Mouse (Mus musculus) forebrain, embryonic 16.5 days (tissue): ENCODE measurements around the gene Mafk. TPM values are rescaled to one million over a fixed set of nuclear protein-coding genes. Genes with fewer than 3 reads are reported as not detected.

Source experiments
- ATAC-seq: fragments of 200-750 bp; cut with Nextera tagmentation; 2 replicates; pipeline ENCODE4 v1.8.0; 2017; ENCODE audit warnings: mild to moderate bottlenecking, moderate library complexity
- H3K27ac ChIP-seq: fragments of 300-500 bp; sonication (generic); 2 replicates; pipeline ENCODE4 v1.5.1; 2014; ENCODE audit warnings: low read length, control low read depth
- H3K27me3 ChIP-seq: fragments of 300-500 bp; sonication (generic); replicated peaks from 2 replicates; pipeline ENCODE4 v1.6.1; 2014; ENCODE audit warnings: low read length; ENCODE audit not compliant: control insufficient read depth, insufficient read depth
- H3K36me3 ChIP-seq: fragments of 300-500 bp; sonication (generic); 2 replicates; pipeline ENCODE4 v1.6.1; 2014; ENCODE audit not compliant: control insufficient read depth, insufficient read depth
- H3K4me1 ChIP-seq: fragments of 300-500 bp; sonication (generic); replicated peaks from 2 replicates; pipeline ENCODE4 v1.6.1; 2014; ENCODE audit warnings: low read length; ENCODE audit not compliant: control insufficient read depth, insufficient read depth
- H3K4me2 ChIP-seq: fragments of 300-500 bp; sonication (generic); 2 replicates; pipeline ENCODE4 v1.6.1; 2014; ENCODE audit warnings: mild to moderate bottlenecking, low read length, control low read depth
- H3K4me3 ChIP-seq: fragments of 300-500 bp; sonication (generic); replicated peaks from 2 replicates; pipeline ENCODE4 v1.5.1; 2014; ENCODE audit warnings: mild to moderate bottlenecking, low read length, control low read depth
- H3K9ac ChIP-seq: fragments of 300-500 bp; sonication (generic); replicated peaks from 2 replicates; pipeline ENCODE4 v1.6.1; 2014; ENCODE audit warnings: low read depth, low read length, control low read depth
- H3K9me3 ChIP-seq: fragments of 300-500 bp; sonication (generic); 2 replicates; pipeline ENCODE4 v1.6.1; 2016; ENCODE audit warnings: low read length; ENCODE audit not compliant: control insufficient read depth
- WGBS: fragments of 180-500 bp; shearing (Covaris S2); extraction: QIAGEN DNeasy Blood & Tissue Kit; methylation state at CpG from one replicate; pipeline ENCODE4 v1.1.7; 2014; 5-methylcytosine and 5-hydroxymethylcytosine counted together
- polyA plus RNA-seq: library from polyadenylated mRNA; unstranded; fragments of >200 nt; fragmentation: Nextera tagmentation; extraction: Ambion mirVana; gene quantifications from 2 replicates; pipeline ENCODE4 v1.2.1, GENCODE M21; 2015

Gene Mafk
- polyA plus RNA-seq, 1 experiment from 2014 or later = 23.1 TPM

DNA sequence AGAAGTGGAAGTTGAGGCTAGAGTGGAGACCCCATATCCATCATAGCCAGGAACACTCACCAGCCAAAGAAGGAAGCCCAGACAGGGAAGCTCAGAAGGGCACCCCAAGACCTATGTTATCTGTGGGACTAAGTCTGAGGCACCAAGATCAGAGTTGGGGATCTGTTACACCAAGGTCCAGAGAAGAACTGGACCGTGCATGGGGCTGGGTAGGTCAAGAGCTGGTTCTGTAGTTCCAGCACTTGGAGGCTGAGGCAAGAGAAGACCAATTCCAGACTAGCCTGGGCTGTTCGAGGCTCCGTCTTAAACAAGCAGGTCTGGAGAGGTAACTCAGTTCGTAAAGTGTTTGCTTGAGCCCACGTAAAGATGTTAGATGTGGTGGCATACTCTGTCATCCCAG, 2.8 kb downstream of the Mafk start:
- WGBS = 88% methylated on average over 5 of the region's 5 CpGs
- Histone ChIP-seq H3K36me3 (no peaks in the 10 kb centered on the region), H3K4me3 (no peak overlapping the region), H3K27me3 (no peaks in the 10 kb centered on the region), H3K9ac (no peak overlapping the region), H3K27ac (no peak overlapping the region), H3K4me1 (peaks cover 54% of the 10 kb centered on the region), H3K4me2 (no peak overlapping the region), H3K9me3 (no peaks in the 10 kb centered on the region)
- ATAC-seq = no peak

DNA sequence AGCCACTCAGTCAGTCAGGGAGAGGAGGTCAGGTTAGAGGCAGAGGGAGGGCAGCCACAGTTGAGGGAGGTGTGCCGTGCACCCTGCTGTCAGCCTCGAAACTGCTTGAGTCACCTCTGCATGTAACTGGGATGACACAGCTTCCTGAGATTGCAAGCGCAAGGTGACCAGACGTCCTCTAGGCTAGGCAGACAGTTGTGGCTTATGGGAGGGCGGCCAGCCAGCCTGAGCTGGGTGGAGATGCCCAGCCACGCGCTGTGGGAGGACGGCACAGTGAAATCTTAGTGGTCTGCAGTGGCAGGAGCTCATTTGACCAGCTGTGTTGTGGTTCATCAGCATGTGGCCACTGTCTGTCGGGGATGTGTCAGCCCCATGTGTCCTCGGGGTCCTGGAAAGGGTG, 3.6 kb downstream of the Mafk start:
- 69% methylated on average over 10 of the region's 10 CpGs for WGBS
- ATAC-seq = no peak
- Histone ChIP-seq H3K27ac (no peak overlapping the region), H3K27me3 (no peaks in the 10 kb centered on the region), H3K36me3 (no peaks in the 10 kb centered on the region), H3K4me3 (no peak overlapping the region), H3K9ac (no peak overlapping the region), H3K9me3 (no peaks in the 10 kb centered on the region), H3K4me2 (no peak overlapping the region), H3K4me1 (peaks cover 56% of the 10 kb centered on the region)

DNA sequence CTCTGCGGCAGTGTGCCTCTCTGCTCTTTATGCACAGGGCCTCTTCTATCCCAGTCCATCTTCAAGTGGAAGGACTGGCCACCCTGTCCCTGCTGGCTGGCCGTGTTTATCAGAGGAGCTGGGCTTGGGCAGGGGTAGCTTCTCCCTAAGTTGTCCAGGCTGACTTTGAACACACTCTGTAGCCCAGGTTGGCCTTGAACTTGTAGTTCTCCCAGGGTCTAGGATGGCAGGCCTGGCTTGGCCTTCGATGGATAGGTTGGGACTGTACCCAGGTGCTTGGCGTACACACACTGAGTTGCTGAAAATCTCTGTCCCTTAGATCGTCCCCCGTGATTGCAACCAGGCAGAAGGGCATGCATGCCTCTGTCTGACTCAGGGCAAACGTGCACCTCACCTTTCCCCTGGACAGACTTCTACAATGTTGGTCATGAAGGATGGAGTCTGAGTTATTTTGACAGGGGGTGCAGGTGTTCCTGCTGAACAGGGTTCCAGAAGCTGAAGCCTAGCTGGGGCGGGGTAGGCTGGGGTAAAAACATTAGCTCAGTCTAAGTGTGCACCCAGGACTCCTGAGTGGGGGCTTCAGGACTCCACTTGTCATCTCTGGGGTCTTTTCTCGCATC, 4.8 kb downstream of the Mafk start:
- Histone ChIP-seq H3K4me1 (peaks cover 52% of the 10 kb centered on the region), H3K4me2 (no peak overlapping the region), H3K27me3 (no peaks in the 10 kb centered on the region), H3K4me3 (no peak overlapping the region), H3K27ac (no peak overlapping the region), H3K36me3 (peaks cover 3% of the 10 kb centered on the region; the same call in 1 of the 2 replicates), H3K9ac (no peak overlapping the region), H3K9me3 (no peaks in the 10 kb centered on the region)
- ATAC-seq = no peak
- WGBS = 74% methylated on average over 9 of the region's 9 CpGs

DNA sequence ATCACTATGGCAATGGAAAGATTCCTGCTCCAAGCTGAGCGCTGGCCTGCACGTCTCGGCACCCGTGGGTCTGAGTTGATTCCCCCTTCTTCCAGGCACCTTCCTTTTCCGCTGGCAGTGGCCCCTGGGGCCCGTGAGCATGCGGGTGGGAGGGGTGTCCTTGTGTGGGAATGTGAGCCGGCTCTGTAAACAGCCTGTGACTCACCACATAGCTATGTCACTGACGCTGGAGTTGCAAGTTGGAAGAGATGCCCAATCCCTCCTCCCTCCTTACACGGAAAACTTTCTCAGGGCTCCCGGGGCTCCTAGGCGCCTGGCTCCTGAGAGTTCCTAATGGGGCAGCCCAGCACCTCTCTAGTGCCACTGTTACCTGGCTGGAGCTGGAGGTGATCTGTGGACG, 5.6 kb downstream of the Mafk start:
- Histone ChIP-seq H3K4me1 (peaks cover 48% of the 10 kb centered on the region), H3K27me3 (no peaks in the 10 kb centered on the region), H3K36me3 (peaks cover 3% of the 10 kb centered on the region; the same call in 1 of the 2 replicates), H3K4me3 (no peak overlapping the region), H3K4me2 (peak overlapping the region; percentile 79), H3K9ac (no peak overlapping the region; the same call in 1 of the 2 replicates), H3K9me3 (no peaks in the 10 kb centered on the region), H3K27ac (peak overlapping the region; percentile 93)
- WGBS = 10% methylated on average over 13 of the region's 13 CpGs
- ATAC-seq = peak; percentile 26

DNA sequence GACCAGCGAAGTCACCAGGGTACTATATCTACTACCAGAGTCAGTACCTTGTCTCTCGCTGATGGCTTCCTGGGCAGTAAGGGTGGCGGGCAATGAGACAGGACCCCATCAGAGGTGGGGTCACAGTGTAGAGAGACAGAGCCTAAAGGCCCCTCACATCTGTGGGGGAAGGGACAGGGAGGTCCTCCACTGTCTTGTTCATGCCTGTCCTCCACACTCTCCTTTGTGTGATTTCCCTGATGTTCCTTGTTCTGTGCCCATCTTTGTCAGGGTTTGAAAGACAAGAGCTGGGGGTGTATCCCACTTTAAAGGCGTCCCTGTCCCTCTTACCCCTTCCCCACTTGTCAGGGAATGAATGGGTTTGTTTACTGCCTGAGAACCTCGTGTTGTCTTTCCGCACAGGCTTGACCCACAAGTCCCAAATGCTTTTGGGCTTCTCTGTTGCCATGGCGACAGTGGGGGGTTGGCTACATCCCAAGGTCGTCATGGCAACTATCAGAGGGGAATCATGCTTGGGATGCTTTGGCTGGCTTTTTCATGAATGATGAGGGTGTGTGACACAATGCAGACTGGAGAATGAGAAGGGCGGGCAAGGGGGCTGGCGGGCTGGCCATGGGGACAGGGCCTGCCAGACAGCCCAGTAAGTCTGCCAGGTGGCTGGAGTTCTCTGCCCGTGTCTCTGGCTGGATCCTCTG, 6.3 kb downstream of the Mafk start:
- H3K4me1 ChIP-seq = peaks cover 40% of the 10 kb centered on the region
- ATAC-seq = peak; percentile 86
- H3K9me3 ChIP-seq = no peaks in the 10 kb centered on the region
- H3K4me3 ChIP-seq = peak overlapping the region; percentile 42
- peak overlapping the region; percentile 93 for H3K27ac ChIP-seq
- peak overlapping the region; percentile 79 for H3K4me2 ChIP-seq
- peak overlapping the region; percentile 68 for H3K9ac ChIP-seq
- 15% methylated on average over 11 of the region's 11 CpGs for WGBS
- H3K27me3 ChIP-seq = no peaks in the 10 kb centered on the region
- H3K36me3 ChIP-seq = peaks cover 3% of the 10 kb centered on the region; the same call in 1 of the 2 replicates

DNA sequence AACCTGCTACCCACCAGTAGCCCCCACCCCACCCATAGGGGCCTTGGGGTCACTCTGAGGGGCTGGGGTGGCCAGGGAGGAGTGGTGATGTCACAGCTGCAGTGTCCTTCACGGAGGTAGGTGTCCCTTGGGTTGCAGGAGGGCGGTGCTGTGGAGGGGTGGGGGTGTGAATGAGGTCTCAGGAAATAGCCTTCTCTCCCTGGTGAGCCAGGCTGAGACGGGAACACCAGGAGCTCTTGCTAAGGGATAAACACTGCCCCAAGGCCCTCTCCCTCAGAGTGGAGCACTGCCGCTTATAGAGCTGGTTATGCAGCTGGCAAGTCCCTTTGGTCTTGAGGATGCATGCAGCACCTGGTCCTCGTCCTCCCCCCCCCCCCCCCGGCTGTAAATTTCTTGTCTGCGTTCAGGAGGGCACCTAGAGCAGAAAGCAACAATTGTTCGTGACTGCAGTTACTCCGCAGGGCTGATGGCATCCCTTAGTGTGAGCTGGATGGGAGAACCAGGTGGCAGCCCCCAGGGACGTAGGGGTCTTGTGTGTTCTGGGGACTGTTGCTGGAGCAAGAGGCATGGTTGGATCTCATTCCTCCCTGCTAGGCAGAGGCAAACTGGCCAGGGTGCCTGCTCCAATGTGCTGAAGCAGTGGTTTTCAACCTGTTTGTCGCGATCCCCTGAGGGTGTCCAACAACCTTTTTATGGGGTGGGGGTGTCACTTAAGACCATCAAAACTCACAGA, 7.0 kb downstream of the Mafk start:
- 31% methylated on average over 11 of the region's 12 CpGs for WGBS
- H3K27ac ChIP-seq = peak overlapping the region; percentile 93
- H3K9ac ChIP-seq = peak overlapping the region; percentile 68
- peaks cover 35% of the 10 kb centered on the region for H3K4me1 ChIP-seq
- peak; percentile 52 for ATAC-seq
- peaks cover 3% of the 10 kb centered on the region; the same call in 1 of the 2 replicates for H3K36me3 ChIP-seq
- no peaks in the 10 kb centered on the region for H3K9me3 ChIP-seq
- peak overlapping the region; percentile 79 for H3K4me2 ChIP-seq
- no peaks in the 10 kb centered on the region for H3K27me3 ChIP-seq
- H3K4me3 ChIP-seq = peak overlapping the region; percentile 42

DNA sequence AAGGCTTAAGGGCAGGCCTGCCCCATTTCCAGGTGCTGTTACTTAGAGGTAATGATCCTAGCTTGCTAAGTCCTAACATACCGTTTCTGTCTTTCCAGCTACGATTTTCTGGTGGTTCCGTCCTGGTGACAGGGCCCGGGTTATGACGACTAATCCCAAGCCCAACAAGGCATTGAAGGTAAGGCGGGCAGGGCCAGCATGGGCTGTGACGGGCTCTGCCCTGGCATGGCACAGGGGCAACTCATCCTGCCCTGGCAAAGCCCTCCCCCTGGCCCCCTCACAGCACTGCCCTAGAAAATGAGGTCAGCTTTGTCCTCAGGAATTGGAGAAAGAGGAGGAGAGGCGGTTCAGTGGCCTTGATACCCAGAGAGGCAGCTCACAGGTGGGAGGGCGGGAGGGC, 7.7 kb downstream of the Mafk start:
- Histone ChIP-seq H3K4me3 (no peak overlapping the region), H3K4me1 (peaks cover 37% of the 10 kb centered on the region), H3K27me3 (no peaks in the 10 kb centered on the region), H3K4me2 (peak overlapping the region; percentile 79), H3K27ac (no peak overlapping the region), H3K36me3 (peaks cover 3% of the 10 kb centered on the region; the same call in 1 of the 2 replicates), H3K9ac (no peak overlapping the region; the same call in 1 of the 2 replicates), H3K9me3 (no peaks in the 10 kb centered on the region)
- no peak for ATAC-seq
- 88% methylated on average over 9 of the region's 9 CpGs for WGBS

DNA sequence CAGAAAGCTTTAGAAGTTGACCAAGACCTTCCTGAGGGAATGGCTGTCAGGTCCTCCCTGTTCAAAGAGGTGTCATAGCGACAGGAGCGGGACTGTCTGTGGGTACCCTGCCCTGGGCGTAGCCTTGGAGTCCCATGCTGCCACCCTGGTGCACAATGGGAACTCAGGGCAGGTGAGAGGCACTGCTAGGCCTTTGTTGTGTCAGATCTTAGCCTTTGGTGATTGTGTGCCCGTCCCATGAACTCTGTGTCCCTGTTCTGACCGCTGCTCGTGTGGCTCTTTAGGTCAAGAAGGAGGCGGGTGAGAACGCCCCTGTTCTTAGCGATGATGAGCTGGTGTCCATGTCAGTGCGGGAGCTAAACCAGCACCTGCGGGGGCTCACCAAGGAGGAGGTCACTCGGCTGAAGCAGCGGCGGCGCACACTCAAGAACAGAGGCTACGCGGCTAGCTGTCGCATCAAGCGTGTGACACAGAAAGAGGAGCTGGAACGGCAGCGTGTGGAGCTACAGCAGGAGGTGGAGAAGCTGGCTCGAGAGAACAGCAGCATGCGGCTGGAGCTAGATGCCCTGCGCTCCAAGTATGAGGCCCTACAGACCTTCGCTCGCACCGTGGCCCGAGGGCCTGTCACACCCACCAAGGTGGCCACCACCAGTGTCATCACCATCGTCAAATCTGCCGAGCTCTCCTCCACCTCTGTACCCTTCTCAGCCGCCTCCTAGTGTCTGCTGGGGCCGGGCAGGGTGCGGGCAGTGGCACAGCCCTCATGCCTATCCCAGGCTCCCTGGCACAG, 8.7 kb downstream of the Mafk start:
- Histone ChIP-seq H3K36me3 (peaks cover 3% of the 10 kb centered on the region; the same call in 1 of the 2 replicates), H3K4me2 (no peak overlapping the region), H3K27ac (no peak overlapping the region), H3K4me1 (peaks cover 37% of the 10 kb centered on the region), H3K9me3 (no peaks in the 10 kb centered on the region), H3K4me3 (no peak overlapping the region), H3K27me3 (no peaks in the 10 kb centered on the region), H3K9ac (no peak overlapping the region)
- 88% methylated on average over 33 of the region's 33 CpGs for WGBS
- ATAC-seq = no peak
